Mouse (Mus musculus): Measurements from ENCODE around the gene Isca1. TPM values are rescaled to one million over a fixed set of nuclear protein-coding genes. Genes with fewer than 3 reads are reported as not detected.
A peak's percentile ranks its signal among the peaks of the same experiment; 100 is the strongest.
"Not testable (repeated sequence)": the region's sequence is repeated elsewhere in the genome, so short reads cannot be mapped to it uniquely, and the experiment has no call there.

The Isca1 gene
- polyA plus RNA-seq, 1 experiment from 2014 or later: 145 TPM

DNA sequence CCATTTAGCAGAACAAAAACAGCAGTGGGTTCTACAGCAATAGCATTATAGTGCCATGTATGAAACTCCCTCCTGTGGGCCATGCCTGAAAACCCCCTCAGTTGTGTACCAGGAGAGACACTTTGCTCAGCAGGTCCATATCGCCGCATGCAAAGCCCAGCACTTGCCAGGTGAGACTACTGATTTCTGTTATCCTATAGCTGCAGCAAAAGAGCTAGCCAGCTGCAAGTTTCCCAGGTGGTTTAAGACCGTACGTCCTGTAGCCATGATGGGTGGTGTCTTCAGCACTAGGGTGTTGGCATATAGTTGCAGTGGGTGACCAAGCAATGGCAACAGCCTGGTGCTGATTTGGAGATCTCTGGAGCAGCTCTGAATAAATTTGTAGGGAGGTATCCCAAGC, 30.2 kb downstream of the Isca1 start:
- no peak for ATAC-seq
- Histone ChIP-seq H3K9me3 (ENCODE audit: control insufficient read depth, low read length) (no peaks in the 10 kb centered on the region), H3K36me3 (ENCODE audit: control insufficient read depth, insufficient read depth) (no peaks in the 10 kb centered on the region), H3K27ac (ENCODE audit: low read length) (no peak overlapping the region), H3K4me1 (replicated peaks; ENCODE audit: control insufficient read depth, insufficient read depth, low read length) (no peaks in the 10 kb centered on the region), H3K4me3 (replicated peaks; ENCODE audit: low read length) (no peak overlapping the region), H3K27me3 (replicated peaks; ENCODE audit: control insufficient read depth, insufficient read depth, low read length) (no peaks in the 10 kb centered on the region), H3K9ac (replicated peaks; ENCODE audit: low read depth, low read length) (no peak overlapping the region), H3K4me2 (ENCODE audit: low read length) (no peak overlapping the region)
- WGBS: 90% methylated on average over 4 of the region's 4 CpGs

DNA sequence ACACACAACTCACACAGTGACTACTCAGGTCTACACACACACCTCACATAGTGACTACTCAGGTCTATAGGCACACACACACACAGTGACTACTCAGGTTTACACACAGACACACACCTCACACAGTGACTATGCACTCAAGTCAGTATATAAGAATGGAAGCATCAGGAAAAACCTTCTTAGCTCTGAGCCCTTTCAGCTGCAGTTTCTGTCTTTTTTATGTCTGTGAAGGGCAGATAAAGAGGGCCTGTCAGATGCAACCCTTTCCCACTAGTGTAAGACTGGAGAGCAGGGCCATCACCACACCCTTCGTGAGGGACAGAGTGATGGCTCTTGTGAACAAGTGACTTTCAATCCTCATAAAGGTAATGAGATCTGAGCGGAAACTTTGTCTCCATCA, 31.2 kb downstream of the Isca1 start:
- H3K36me3 ChIP-seq (ENCODE audit: control insufficient read depth, insufficient read depth): no peaks in the 10 kb centered on the region
- H3K27ac ChIP-seq (ENCODE audit: low read length): no peak overlapping the region
- no peak overlapping the region for H3K4me3 ChIP-seq (replicated peaks; ENCODE audit: low read length)
- no peaks in the 10 kb centered on the region for H3K4me1 ChIP-seq (replicated peaks; ENCODE audit: control insufficient read depth, insufficient read depth, low read length)
- H3K4me2 ChIP-seq (ENCODE audit: low read length): no peak overlapping the region
- 83% methylated on average over 2 of the region's 2 CpGs for WGBS
- no peaks in the 10 kb centered on the region for H3K9me3 ChIP-seq (ENCODE audit: control insufficient read depth, low read length)
- H3K9ac ChIP-seq (replicated peaks; ENCODE audit: low read depth, low read length): no peak overlapping the region
- ATAC-seq: no peak
- H3K27me3 ChIP-seq (replicated peaks; ENCODE audit: control insufficient read depth, insufficient read depth, low read length): no peaks in the 10 kb centered on the region

DNA sequence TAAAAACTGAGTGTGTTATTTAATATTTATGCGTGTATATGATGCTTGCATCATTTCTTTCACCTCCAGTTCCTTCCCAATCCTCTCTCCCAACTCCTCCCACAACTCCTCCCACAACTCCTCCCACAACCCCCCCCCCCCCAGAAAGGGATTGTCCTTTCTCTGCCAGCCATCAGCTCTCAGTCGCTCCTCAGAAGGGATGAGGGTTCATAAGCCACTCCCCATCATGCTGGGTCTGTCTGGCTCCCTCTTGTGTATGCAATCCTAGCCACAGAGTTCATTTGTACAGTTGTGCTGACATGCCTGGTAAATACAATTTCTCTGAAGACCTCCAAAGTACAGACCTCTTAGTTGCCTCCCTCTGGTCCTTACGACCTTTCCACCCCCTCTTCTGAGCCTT, 34.4 kb downstream of the Isca1 start:
- Histone ChIP-seq H3K9ac (replicated peaks; ENCODE audit: low read depth, low read length) (no peak overlapping the region), H3K4me3 (replicated peaks; ENCODE audit: low read length) (no peak overlapping the region), H3K4me2 (ENCODE audit: low read length) (no peak overlapping the region), H3K36me3 (ENCODE audit: control insufficient read depth, insufficient read depth) (no peaks in the 10 kb centered on the region), H3K27me3 (replicated peaks; ENCODE audit: control insufficient read depth, insufficient read depth, low read length) (no peaks in the 10 kb centered on the region), H3K27ac (ENCODE audit: low read length) (no peak overlapping the region), H3K9me3 (ENCODE audit: control insufficient read depth, low read length) (no peaks in the 10 kb centered on the region), H3K4me1 (replicated peaks; ENCODE audit: control insufficient read depth, insufficient read depth, low read length) (no peaks in the 10 kb centered on the region)
- WGBS: 31% methylated on average over 3 of the region's 3 CpGs
- ATAC-seq: no peak

DNA sequence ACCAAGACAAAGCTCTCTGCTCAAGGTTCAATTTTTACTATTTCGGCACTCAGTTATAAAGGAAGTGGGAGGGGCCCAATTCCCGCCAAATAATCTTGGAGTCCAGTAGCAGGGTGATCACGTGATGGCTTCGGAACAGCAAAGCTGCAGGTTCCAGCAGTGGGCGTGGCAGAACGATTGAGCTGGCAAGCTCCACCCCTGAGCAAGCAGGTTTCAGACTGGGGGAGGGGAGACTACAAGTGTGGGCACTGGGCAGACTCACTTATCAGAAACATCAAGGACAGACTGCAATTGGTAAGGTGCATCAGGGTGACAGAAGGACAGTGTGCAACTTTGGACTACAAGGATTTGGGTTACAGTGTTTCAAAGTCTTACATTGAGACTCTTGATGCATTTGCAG, 35.3 kb downstream of the Isca1 start:
- WGBS: 36% methylated on average over 6 of the region's 6 CpGs
- H3K4me2 ChIP-seq (ENCODE audit: low read length); H3K4me1 ChIP-seq (replicated peaks; ENCODE audit: control insufficient read depth, insufficient read depth, low read length); H3K27ac ChIP-seq (ENCODE audit: low read length); ATAC-seq; H3K36me3 ChIP-seq (ENCODE audit: control insufficient read depth, insufficient read depth); H3K4me3 ChIP-seq (replicated peaks; ENCODE audit: low read length); H3K27me3 ChIP-seq (replicated peaks; ENCODE audit: control insufficient read depth, insufficient read depth, low read length); H3K9me3 ChIP-seq (ENCODE audit: control insufficient read depth, low read length); H3K9ac ChIP-seq (replicated peaks; ENCODE audit: low read depth, low read length): not testable (repeated sequence)

DNA sequence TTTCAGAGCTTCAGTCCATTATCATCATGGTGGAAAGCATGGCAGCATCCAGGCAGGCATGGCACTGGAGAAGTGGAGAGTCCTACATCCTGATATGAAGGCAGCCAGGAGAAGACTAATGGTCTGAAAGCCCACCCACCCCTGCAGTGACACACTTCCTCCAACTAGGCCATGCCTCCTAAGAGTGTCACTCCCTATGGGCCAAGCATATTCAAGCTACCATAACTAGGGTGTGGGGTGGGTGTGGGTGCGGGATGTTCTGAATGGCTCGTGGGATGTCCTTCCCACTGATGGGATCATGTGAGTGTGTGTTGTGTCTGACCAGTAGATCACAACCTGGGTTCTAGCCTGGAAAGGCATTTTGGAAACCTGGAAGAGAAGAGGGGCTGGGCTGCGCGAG, 35.7 kb downstream of the Isca1 start:
- Histone ChIP-seq H3K4me3 (replicated peaks; ENCODE audit: low read length) (no peak overlapping the region), H3K36me3 (ENCODE audit: control insufficient read depth, insufficient read depth) (no peaks in the 10 kb centered on the region), H3K27me3 (replicated peaks; ENCODE audit: control insufficient read depth, insufficient read depth, low read length) (no peaks in the 10 kb centered on the region), H3K4me2 (ENCODE audit: low read length) (no peak overlapping the region), H3K9ac (replicated peaks; ENCODE audit: low read depth, low read length) (no peak overlapping the region), H3K9me3 (ENCODE audit: control insufficient read depth, low read length) (no peaks in the 10 kb centered on the region), H3K4me1 (replicated peaks; ENCODE audit: control insufficient read depth, insufficient read depth, low read length) (no peaks in the 10 kb centered on the region), H3K27ac (ENCODE audit: low read length) (no peak overlapping the region)
- no peak for ATAC-seq
- 96% methylated on average over 2 of the region's 4 CpGs for WGBS

DNA sequence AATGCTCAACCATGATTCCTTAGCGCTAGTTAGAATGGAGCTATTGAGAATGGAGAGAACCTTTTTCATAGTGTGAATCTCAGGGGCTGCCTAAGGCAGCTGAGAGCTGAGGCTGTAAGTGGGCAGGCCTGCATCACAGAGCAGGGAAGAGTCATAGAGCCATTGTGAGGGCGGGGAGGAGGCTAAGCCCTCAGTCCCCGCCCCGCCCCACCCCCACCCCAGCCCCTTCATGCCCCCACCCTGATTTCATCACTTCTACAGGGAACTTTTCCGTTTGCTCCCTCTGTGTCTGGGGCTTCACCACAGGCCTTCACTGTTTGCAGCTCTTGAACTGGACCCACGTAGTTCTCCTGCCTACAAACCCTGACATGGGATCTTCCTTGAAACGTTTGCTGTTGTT, 38.0 kb downstream of the Isca1 start, which contains the start of gene Spata31d1d:
TSS of gene Spata31d1d (minus strand) at position 101 of the 400 bp plus-strand sequence.
- H3K4me2 ChIP-seq (ENCODE audit: low read length): no peak within 1 kb of the TSS
- no peak within 1 kb of the TSS for H3K4me3 ChIP-seq (replicated peaks; ENCODE audit: low read length)
- ATAC-seq: no peak
- 0 out of 2 replicates have a peak, but pooled peaks cover 3% of the 10 kb centered on the region for H3K4me1 ChIP-seq (replicated peaks; ENCODE audit: control insufficient read depth, insufficient read depth, low read length)
- 48% methylated on average over 7 of the region's 7 CpGs for WGBS
- no peaks in the 10 kb centered on the region for H3K27me3 ChIP-seq (replicated peaks; ENCODE audit: control insufficient read depth, insufficient read depth, low read length)
- no peak within 1 kb of the TSS for H3K9ac ChIP-seq (replicated peaks; ENCODE audit: low read depth, low read length)
- no peak within 1 kb of the TSS for H3K27ac ChIP-seq (ENCODE audit: low read length)
- H3K9me3 ChIP-seq (ENCODE audit: control insufficient read depth, low read length): no peaks in the 10 kb centered on the region
- no peaks in the 10 kb centered on the region for H3K36me3 ChIP-seq (ENCODE audit: control insufficient read depth, insufficient read depth)

DNA sequence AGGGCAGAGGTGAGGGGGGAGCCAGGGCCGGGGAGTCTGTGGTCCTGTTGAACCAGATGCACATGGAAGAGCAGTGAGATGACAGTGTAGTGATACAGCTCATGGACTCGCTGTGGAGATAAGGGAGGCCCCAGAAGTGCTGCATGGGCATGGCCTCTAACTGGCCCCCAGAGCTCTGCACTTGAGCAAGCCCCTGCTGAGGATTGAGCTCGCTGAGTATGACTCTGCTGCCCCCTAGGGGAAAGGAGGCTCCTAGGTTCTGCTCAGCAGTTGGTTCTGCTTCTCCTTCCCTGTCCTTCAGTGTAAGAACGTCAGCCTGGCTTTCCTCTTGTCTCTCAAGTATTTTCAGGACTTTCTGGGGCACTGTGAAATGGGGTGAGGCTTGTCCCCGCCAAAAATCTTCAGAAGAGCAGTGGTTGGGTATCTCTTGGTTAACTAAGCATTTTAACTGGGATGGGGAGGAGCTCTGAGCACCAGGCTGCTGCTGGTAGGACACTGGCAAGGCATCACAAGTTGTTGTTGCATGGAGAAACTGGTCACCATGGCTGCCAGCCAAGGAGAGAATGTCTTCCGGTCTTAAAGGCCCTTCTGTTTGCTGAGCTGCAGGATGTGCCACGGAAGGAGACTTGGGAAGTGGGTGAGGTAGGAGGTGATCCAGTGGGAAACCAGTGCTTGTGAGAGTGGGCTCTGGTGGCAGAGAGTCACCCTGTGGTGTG, 41.1 kb downstream of the Isca1 start:
- H3K9ac ChIP-seq (replicated peaks; ENCODE audit: low read depth, low read length): no peak overlapping the region
- H3K36me3 ChIP-seq (ENCODE audit: control insufficient read depth, insufficient read depth): no peaks in the 10 kb centered on the region
- H3K4me2 ChIP-seq (ENCODE audit: low read length): no peak overlapping the region
- H3K4me1 ChIP-seq (replicated peaks; ENCODE audit: control insufficient read depth, insufficient read depth, low read length): 0 out of 2 replicates have a peak, but pooled peaks cover 3% of the 10 kb centered on the region
- ATAC-seq: peak; percentile 90
- H3K4me3 ChIP-seq (replicated peaks; ENCODE audit: low read length): no peak overlapping the region
- 31% methylated on average over 7 of the region's 7 CpGs for WGBS
- no peaks in the 10 kb centered on the region for H3K9me3 ChIP-seq (ENCODE audit: control insufficient read depth, low read length)
- H3K27ac ChIP-seq (ENCODE audit: low read length): no peak overlapping the region
- H3K27me3 ChIP-seq (replicated peaks; ENCODE audit: control insufficient read depth, insufficient read depth, low read length): no peaks in the 10 kb centered on the region

DNA sequence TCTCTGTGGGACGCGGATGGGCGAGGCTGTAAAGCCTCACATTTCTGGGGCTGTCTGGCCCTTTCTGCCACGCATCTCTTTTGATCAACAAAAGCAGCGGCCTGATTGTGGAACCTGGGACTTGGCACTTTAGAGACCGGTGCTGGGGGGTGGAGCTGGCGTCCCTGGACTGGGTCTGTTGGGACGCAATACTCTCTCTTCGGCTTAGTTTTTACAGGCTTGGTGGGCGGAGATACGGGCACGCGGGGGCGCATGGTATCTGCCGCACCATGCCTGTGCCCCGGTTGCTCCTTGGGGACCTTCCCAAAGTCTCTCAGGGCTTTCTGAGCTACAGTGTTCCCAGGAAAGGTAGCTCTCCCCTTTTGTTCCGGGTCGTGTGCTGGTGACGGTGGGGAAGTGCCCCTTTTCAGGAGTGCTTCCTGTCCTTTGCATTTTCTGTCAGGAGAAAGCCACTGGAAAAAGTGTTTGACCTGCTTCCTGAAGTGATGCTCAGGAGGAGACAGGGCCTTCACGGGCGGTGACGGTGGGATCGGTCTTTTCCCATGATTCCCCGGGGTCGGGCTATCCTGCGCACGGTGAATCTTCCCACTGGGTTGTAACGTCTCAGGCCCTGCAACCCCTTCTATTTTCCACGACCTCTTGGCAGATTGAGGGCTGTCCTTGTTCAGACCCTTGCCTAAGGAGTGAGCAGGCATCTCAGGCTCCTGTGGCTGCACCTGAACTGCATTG, 43.3 kb downstream of the Isca1 start:
- Histone ChIP-seq H3K36me3 (ENCODE audit: control insufficient read depth, insufficient read depth) (no peaks in the 10 kb centered on the region), H3K9ac (replicated peaks; ENCODE audit: low read depth, low read length) (no peak overlapping the region), H3K27ac (ENCODE audit: low read length) (no peak overlapping the region), H3K4me1 (replicated peaks; ENCODE audit: control insufficient read depth, insufficient read depth, low read length) (0 out of 2 replicates have a peak, but pooled peaks cover 3% of the 10 kb centered on the region), H3K4me3 (replicated peaks; ENCODE audit: low read length) (0 out of 2 replicates have a peak overlapping the region, but pooled peaks have one; percentile 4), H3K4me2 (ENCODE audit: low read length) (peak overlapping the region; percentile 39), H3K27me3 (replicated peaks; ENCODE audit: control insufficient read depth, insufficient read depth, low read length) (no peaks in the 10 kb centered on the region), H3K9me3 (ENCODE audit: control insufficient read depth, low read length) (no peaks in the 10 kb centered on the region)
- no peak for ATAC-seq
- WGBS: 35% methylated on average over 29 of the region's 29 CpGs

DNA sequence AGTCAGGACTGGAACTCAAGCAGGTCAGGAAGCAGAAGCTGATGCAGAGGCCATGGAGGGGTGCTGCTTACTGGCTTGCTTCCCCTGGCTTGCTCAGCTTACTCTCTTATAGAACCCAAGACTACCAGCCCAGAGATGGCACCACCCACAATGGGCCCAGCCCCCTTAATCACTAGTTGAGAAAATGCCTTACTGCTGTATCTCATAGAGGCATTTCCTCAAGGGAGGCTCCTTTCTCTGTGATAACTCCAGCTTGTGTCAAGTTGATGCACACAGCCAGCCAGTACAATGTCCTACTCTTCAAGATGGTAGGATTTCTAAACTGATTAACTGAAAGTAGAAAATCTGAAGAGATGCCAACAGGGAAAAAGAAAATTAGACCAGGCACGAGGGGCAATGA, 47.5 kb downstream of the Isca1 start:
- ATAC-seq; H3K4me3 ChIP-seq (replicated peaks; ENCODE audit: low read length); H3K9ac ChIP-seq (replicated peaks; ENCODE audit: low read depth, low read length); H3K4me2 ChIP-seq (ENCODE audit: low read length); H3K27ac ChIP-seq (ENCODE audit: low read length); H3K9me3 ChIP-seq (ENCODE audit: control insufficient read depth, low read length); H3K36me3 ChIP-seq (ENCODE audit: control insufficient read depth, insufficient read depth); H3K27me3 ChIP-seq (replicated peaks; ENCODE audit: control insufficient read depth, insufficient read depth, low read length); H3K4me1 ChIP-seq (replicated peaks; ENCODE audit: control insufficient read depth, insufficient read depth, low read length): not testable (repeated sequence)
- WGBS: 85% methylated on average over 1 of the region's 1 CpGs
